Mouse (Mus musculus) hindbrain, embryonic 11.5 days (tissue): ENCODE data around the gene Bcl3. TPM values are rescaled to one million over a fixed set of nuclear protein-coding genes. Genes with fewer than 3 reads are reported as not detected.
A peak's percentile ranks its signal among the peaks of the same experiment; 100 is the strongest.

Experiments
- ATAC-seq: fragments of 200-750 bp; cut with Nextera tagmentation; 2 replicates; pipeline ENCODE4 v1.8.0; 2017; ENCODE audit warnings: mild to moderate bottlenecking, moderate TSS enrichment, moderate library complexity; ENCODE audit not compliant: low FRiP score
- DNase-seq: peaks from one replicate; pipeline ENCODE4 v3.0.0-alpha.2; 2015; ENCODE audit warnings: low spot score
- H3K27ac ChIP-seq: fragments of 300-500 bp; sonication (generic); 2 replicates; pipeline ENCODE4 v1.5.1; 2014; ENCODE audit warnings: mild to moderate bottlenecking, low read depth, low read length
- H3K27me3 ChIP-seq: fragments of 300-500 bp; sonication (generic); 2 replicates; pipeline ENCODE4 v1.6.1; 2014; ENCODE audit warnings: mild to moderate bottlenecking, low read length, moderate library complexity, mixed read lengths; ENCODE audit not compliant: control insufficient read depth, insufficient read depth
- H3K36me3 ChIP-seq: fragments of 300-500 bp; sonication (generic); 2 replicates; pipeline ENCODE4 v1.6.1; 2014; ENCODE audit warnings: mild to moderate bottlenecking, low read length, moderate library complexity, mixed read lengths; ENCODE audit not compliant: control insufficient read depth, insufficient read depth
- H3K4me1 ChIP-seq: fragments of 300-500 bp; sonication (generic); replicated peaks from 2 replicates; pipeline ENCODE4 v1.6.1; 2014; ENCODE audit warnings: low read length, mixed read lengths; ENCODE audit not compliant: control insufficient read depth, insufficient read depth
- H3K4me2 ChIP-seq: fragments of 300-500 bp; sonication (generic); replicated peaks from 2 replicates; pipeline ENCODE4 v1.6.1; 2014; ENCODE audit warnings: mild to moderate bottlenecking, low read depth, low read length
- H3K4me3 ChIP-seq: fragments of 300-500 bp; sonication (generic); 2 replicates; pipeline ENCODE4 v1.5.1; 2014; ENCODE audit warnings: low read depth, low read length
- H3K9ac ChIP-seq: fragments of 300-500 bp; sonication (generic); 2 replicates; pipeline ENCODE4 v1.6.1; 2014; ENCODE audit warnings: low read depth, low read length
- H3K9me3 ChIP-seq: fragments of 300-500 bp; sonication (generic); 2 replicates; pipeline ENCODE4 v1.6.1; 2016; ENCODE audit warnings: low read length; ENCODE audit not compliant: control insufficient read depth
- WGBS: fragments of 180-500 bp; shearing (Covaris S2); extraction: QIAGEN DNeasy Blood & Tissue Kit; methylation state at CpG from one replicate; pipeline ENCODE4 v1.1.7; 2014; 5-methylcytosine and 5-hydroxymethylcytosine counted together
- polyA plus RNA-seq: library from polyadenylated mRNA; unstranded; fragments of >200 nt; fragmentation: Nextera tagmentation; extraction: Ambion mirVana; gene quantifications from 2 replicates; pipeline ENCODE4 v1.2.1, GENCODE M21; 2014

Bcl3 gene
- polyA plus RNA-seq, 1 experiment from 2014 or later: 0.26 TPM

DNA sequence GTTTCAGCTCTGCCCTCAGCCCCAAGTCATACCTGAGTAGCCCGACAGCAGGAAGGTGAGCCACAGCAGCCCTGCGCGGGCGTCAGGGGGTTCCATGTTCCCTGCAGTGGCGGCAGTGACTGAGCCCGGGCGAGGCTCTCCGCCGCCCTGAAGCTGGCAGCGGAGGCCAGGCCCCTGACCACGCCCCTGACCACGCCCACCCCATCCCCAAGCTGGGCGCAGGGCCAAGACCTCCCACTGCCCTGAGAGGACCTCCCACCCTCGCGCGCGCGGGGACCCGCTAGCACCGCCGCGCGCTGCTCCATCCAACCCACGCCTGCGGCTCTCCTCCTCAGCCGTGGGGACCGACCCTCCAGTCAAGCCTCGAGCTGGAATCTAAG is 52.2 kb downstream of the Bcl3 start:
- ATAC-seq: peak; percentile 86
- no peaks in the 10 kb centered on the region for H3K36me3 ChIP-seq
- H3K9ac ChIP-seq: peak overlapping the region; percentile 57
- H3K4me1 ChIP-seq: peaks cover 6% of the 10 kb centered on the region
- WGBS: 0% methylated on average over 22 of the region's 28 CpGs
- peaks cover 18% of the 10 kb centered on the region for H3K27me3 ChIP-seq
- H3K4me3 ChIP-seq: peak overlapping the region; percentile 32
- H3K4me2 ChIP-seq: peak overlapping the region; percentile 72
- H3K27ac ChIP-seq: 0 out of 2 replicates have a peak overlapping the region, but pooled peaks have one; percentile 30
- DNase-seq: peak; percentile 87
- H3K9me3 ChIP-seq: no peaks in the 10 kb centered on the region

GRCm38 (mm10) chr7:19769434-19770374 is 52.9 kb downstream of the Bcl3 start:
- DNase-seq (no peak), ATAC-seq (0 out of 2 replicates have a peak, but pooled peaks have one; percentile 10)
- H3K36me3 ChIP-seq: no peaks in the 10 kb centered on the region
- H3K4me1 ChIP-seq: peaks cover 6% of the 10 kb centered on the region
- H3K27ac ChIP-seq: no peak overlapping the region
- H3K9ac ChIP-seq: peak overlapping the region; percentile 57
- 7% methylated on average over 16 of the region's 16 CpGs for WGBS
- H3K4me2 ChIP-seq: peak overlapping the region; percentile 72
- H3K27me3 ChIP-seq: peaks cover 18% of the 10 kb centered on the region
- no peaks in the 10 kb centered on the region for H3K9me3 ChIP-seq
- peak overlapping the region; percentile 32 for H3K4me3 ChIP-seq

DNA sequence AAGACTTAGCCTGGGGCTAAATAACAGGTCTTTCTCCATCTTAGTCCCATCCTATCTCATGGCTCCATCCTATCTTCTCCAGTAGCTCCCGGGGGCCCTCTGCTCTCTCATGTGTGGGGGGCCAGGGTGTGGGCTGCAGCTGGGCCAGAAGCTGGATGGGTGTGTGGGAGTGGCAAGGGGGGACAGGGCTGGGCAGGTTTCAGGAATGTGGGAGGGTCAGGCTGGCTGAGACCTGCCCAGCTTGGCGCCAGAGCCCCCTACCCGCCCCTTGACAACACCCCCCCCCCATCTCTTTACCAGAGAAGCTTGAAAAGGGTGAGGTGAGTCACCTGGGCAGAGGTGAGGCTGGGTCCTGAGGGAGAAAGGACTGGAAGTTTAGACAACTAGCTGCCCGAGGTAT is 53.6 kb downstream of the Bcl3 start:
- DNase-seq: no peak
- Histone ChIP-seq H3K9ac (no peak overlapping the region), H3K4me2 (no peak overlapping the region), H3K4me1 (peaks cover 6% of the 10 kb centered on the region), H3K4me3 (no peak overlapping the region), H3K9me3 (no peaks in the 10 kb centered on the region), H3K27me3 (peaks cover 18% of the 10 kb centered on the region), H3K36me3 (no peaks in the 10 kb centered on the region), H3K27ac (no peak overlapping the region)
- no peak for ATAC-seq
- WGBS: 23% methylated on average over 4 of the region's 4 CpGs

DNA sequence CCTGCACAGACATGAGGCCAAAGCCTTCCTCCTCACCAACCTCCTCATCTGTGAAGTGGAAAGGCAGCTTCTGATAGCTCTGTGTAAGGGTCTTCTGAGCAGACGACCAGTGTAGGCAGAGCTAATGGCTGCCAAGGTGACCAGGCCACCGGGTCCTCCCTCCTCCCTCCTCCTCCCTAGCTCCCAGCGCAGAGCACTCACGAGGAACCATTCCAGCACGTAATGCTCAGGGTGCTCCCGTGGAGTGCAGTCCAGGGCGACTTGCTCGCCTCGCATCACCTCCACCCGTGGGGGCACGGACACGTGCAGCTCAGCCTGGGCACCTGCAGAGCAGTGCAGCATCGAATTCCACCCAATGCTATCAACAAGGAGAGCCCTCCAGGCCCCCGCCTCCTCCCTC is 54.3 kb downstream of the Bcl3 start:
- H3K27me3 ChIP-seq: peaks cover 18% of the 10 kb centered on the region
- H3K36me3 ChIP-seq: no peaks in the 10 kb centered on the region
- H3K4me1 ChIP-seq: peaks cover 6% of the 10 kb centered on the region
- WGBS: 67% methylated on average over 13 of the region's 14 CpGs
- H3K9ac ChIP-seq: no peak overlapping the region
- DNase-seq: no peak
- no peak overlapping the region for H3K27ac ChIP-seq
- H3K9me3 ChIP-seq: no peaks in the 10 kb centered on the region
- no peak overlapping the region for H3K4me2 ChIP-seq
- no peak overlapping the region for H3K4me3 ChIP-seq
- no peak for ATAC-seq

- H3K4me3 ChIP-seq: no peak overlapping the region
- no peaks in the 10 kb centered on the region for H3K4me1 ChIP-seq
- no peaks in the 10 kb centered on the region for H3K36me3 ChIP-seq
- no peak for DNase-seq
- H3K9ac ChIP-seq: no peak overlapping the region
- no peak overlapping the region for H3K4me2 ChIP-seq
- 93% methylated on average over 8 of the region's 9 CpGs for WGBS
- H3K27ac ChIP-seq: no peak overlapping the region
- H3K27me3 ChIP-seq: 0 out of 2 replicates have a peak, but pooled peaks cover 7% of the 10 kb centered on the region
- no peak for ATAC-seq
- no peaks in the 10 kb centered on the region for H3K9me3 ChIP-seq
These were observed 58.0 kb downstream of the Bcl3 start for GRCm38 (mm10) chr7:19764581-19764980.

DNA sequence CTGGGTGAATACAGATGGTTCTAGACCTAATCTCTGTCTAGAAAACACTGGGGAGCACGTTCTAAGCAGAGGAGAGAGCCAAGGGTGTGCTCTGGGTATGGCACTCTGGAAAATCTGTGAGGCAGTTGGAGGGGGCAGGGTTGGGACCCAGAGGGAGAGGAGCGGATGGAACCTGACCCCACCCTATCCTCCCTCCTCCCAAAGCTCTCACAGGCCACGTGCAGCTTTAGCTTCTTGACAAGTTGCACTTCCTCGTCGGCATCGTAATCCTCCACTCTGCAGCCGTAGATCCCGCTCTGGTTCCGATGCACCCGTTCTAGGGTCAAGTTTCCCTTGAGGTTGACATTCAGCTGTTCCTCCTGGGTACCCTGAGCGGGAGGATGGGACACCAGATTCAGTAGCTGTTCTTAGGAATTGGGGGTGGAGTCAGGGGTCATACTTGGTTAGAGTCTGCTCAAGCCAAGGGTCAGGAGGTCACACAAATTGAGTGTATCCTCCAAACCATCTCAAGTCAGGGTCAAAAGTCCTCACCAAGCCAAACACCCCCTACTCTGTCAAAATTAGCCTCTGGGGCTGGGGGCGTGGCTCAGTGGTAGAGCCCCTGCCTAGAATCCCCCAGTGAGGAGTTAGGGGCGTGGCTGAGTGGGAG is 58.6 kb downstream of the Bcl3 start:
- Histone ChIP-seq H3K4me3 (no peak overlapping the region), H3K27ac (no peak overlapping the region), H3K4me2 (no peak overlapping the region), H3K36me3 (no peaks in the 10 kb centered on the region), H3K27me3 (0 out of 2 replicates have a peak, but pooled peaks cover 3% of the 10 kb centered on the region), H3K4me1 (no peaks in the 10 kb centered on the region), H3K9me3 (no peaks in the 10 kb centered on the region), H3K9ac (no peak overlapping the region)
- WGBS: 88% methylated on average over 13 of the region's 13 CpGs
- ATAC-seq (no peak), DNase-seq (no peak)

- Histone ChIP-seq H3K9ac (no peak overlapping the region), H3K27me3 (no peaks in the 10 kb centered on the region), H3K4me3 (no peak overlapping the region), H3K4me1 (no peaks in the 10 kb centered on the region), H3K9me3 (no peaks in the 10 kb centered on the region), H3K4me2 (no peak overlapping the region), H3K36me3 (no peaks in the 10 kb centered on the region), H3K27ac (no peak overlapping the region)
- DNase-seq (no peak), ATAC-seq (no peak)
- 89% methylated on average over 11 of the region's 11 CpGs for WGBS
These were observed 60.3 kb downstream of the Bcl3 start for GRCm38 (mm10) chr7:19762283-19762682.

- Histone ChIP-seq H3K27me3 (no peaks in the 10 kb centered on the region), H3K4me1 (no peaks in the 10 kb centered on the region), H3K9me3 (no peaks in the 10 kb centered on the region), H3K9ac (no peak overlapping the region), H3K4me2 (no peak overlapping the region), H3K36me3 (no peaks in the 10 kb centered on the region), H3K4me3 (no peak overlapping the region), H3K27ac (no peak overlapping the region)
- WGBS: 90% methylated on average over 13 of the region's 13 CpGs
- DNase-seq: no peak
- no peak for ATAC-seq
These were observed 62.5 kb downstream of the Bcl3 start for GRCm38 (mm10) chr7:19760021-19760420.
